Mouse (Mus musculus): ENCODE measurements around the gene Tnnt3. TPM values are rescaled to one million over a fixed set of nuclear protein-coding genes. Genes with fewer than 3 reads are reported as not detected.

Tnnt3 gene
- polyA plus RNA-seq, 1 experiment = 73.4 TPM

- no peak for TF ChIP-seq CTCF (IDR thresholded peaks at IDR 0.05; ENCODE audit: control insufficient read depth, insufficient read depth, low read length)
- TF ChIP-seq POLR2A (IDR thresholded peaks at IDR 0.05; ENCODE audit: borderline replicate concordance, control insufficient read depth, low read depth, low read length) = no peak
- WGBS = 83% methylated on average over 9 of the region's 9 CpGs
- H3K4me3 ChIP-seq (replicated peaks; ENCODE audit: control insufficient read depth, low read depth, low read length) = no peak overlapping the region
- H3K4me1 ChIP-seq (ENCODE audit: control insufficient read depth, insufficient read depth, low read length) = no peaks in the 10 kb centered on the region
- no peak overlapping the region for H3K27ac ChIP-seq (ENCODE audit: control insufficient read depth, insufficient read depth, low read depth, low read length, poor library complexity)
Measured at GRCm38 (mm10) chr7:142558511-142559146, 60.0 kb downstream of the Tnnt3 start.

GRCm38 (mm10) chr7:142559651-142560175, 61.1 kb downstream of the Tnnt3 start:
- TF ChIP-seq POLR2A (IDR thresholded peaks at IDR 0.05; ENCODE audit: borderline replicate concordance, control insufficient read depth, low read depth, low read length) (no peak), CTCF (IDR thresholded peaks at IDR 0.05; ENCODE audit: control insufficient read depth, insufficient read depth, low read length) (no peak)
- H3K4me1 ChIP-seq (ENCODE audit: control insufficient read depth, insufficient read depth, low read length) = no peaks in the 10 kb centered on the region
- WGBS = 88% methylated on average over 5 of the region's 5 CpGs

GRCm38 (mm10) chr7:142560942-142561855, 62.6 kb downstream of the Tnnt3 start:
- H3K27ac ChIP-seq (ENCODE audit: control insufficient read depth, insufficient read depth, low read depth, low read length, poor library complexity) = no peak overlapping the region
- no peaks in the 10 kb centered on the region for H3K4me1 ChIP-seq (ENCODE audit: control insufficient read depth, insufficient read depth, low read length)
- 77% methylated on average over 18 of the region's 18 CpGs for WGBS
- TF ChIP-seq CTCF (IDR thresholded peaks at IDR 0.05; ENCODE audit: control insufficient read depth, insufficient read depth, low read length) (no peak), POLR2A (IDR thresholded peaks at IDR 0.05; ENCODE audit: borderline replicate concordance, control insufficient read depth, low read depth, low read length) (no peak)
- H3K4me3 ChIP-seq (replicated peaks; ENCODE audit: control insufficient read depth, low read depth, low read length) = no peak overlapping the region

More at GRCm38 (mm10) chr7:142559651-142560175, 61.1 kb downstream of the Tnnt3 start:
- H3K4me3 ChIP-seq (replicated peaks; ENCODE audit: control insufficient read depth, low read depth, low read length) = no peak overlapping the region
- no peak overlapping the region for H3K27ac ChIP-seq (ENCODE audit: control insufficient read depth, insufficient read depth, low read depth, low read length, poor library complexity)

- H3K27ac ChIP-seq (ENCODE audit: control insufficient read depth, insufficient read depth, low read depth, low read length, poor library complexity) = no peak overlapping the region
- no peak for TF ChIP-seq POLR2A (IDR thresholded peaks at IDR 0.05; ENCODE audit: borderline replicate concordance, control insufficient read depth, low read depth, low read length)
- TF ChIP-seq CTCF (IDR thresholded peaks at IDR 0.05; ENCODE audit: control insufficient read depth, insufficient read depth, low read length) = no peak
- H3K4me1 ChIP-seq (ENCODE audit: control insufficient read depth, insufficient read depth, low read length) = no peaks in the 10 kb centered on the region
- 74% methylated on average over 4 of the region's 4 CpGs for WGBS
- H3K4me3 ChIP-seq (replicated peaks; ENCODE audit: control insufficient read depth, low read depth, low read length) = no peak overlapping the region
Measured at GRCm38 (mm10) chr7:142561856-142562404, 63.3 kb downstream of the Tnnt3 start.

GRCm38 (mm10) chr7:142563168-142563567, 64.5 kb downstream of the Tnnt3 start:
- no peak overlapping the region for H3K27ac ChIP-seq (ENCODE audit: control insufficient read depth, insufficient read depth, low read depth, low read length, poor library complexity)
- TF ChIP-seq CTCF (IDR thresholded peaks at IDR 0.05; ENCODE audit: control insufficient read depth, insufficient read depth, low read length) = no peak
- TF ChIP-seq POLR2A (IDR thresholded peaks at IDR 0.05; ENCODE audit: borderline replicate concordance, control insufficient read depth, low read depth, low read length) = no peak
- no peaks in the 10 kb centered on the region for H3K4me1 ChIP-seq (ENCODE audit: control insufficient read depth, insufficient read depth, low read length)
- WGBS = 79% methylated on average over 6 of the region's 6 CpGs
- H3K4me3 ChIP-seq (replicated peaks; ENCODE audit: control insufficient read depth, low read depth, low read length) = no peak overlapping the region

GRCm38 (mm10) chr7:142564955-142565643, 66.5 kb downstream of the Tnnt3 start:
- Histone ChIP-seq H3K4me1 (ENCODE audit: control insufficient read depth, insufficient read depth, low read length) (no peaks in the 10 kb centered on the region), H3K27ac (ENCODE audit: control insufficient read depth, insufficient read depth, low read depth, low read length, poor library complexity) (no peak overlapping the region), H3K4me3 (replicated peaks; ENCODE audit: control insufficient read depth, low read depth, low read length) (no peak overlapping the region)
- TF ChIP-seq POLR2A (IDR thresholded peaks at IDR 0.05; ENCODE audit: borderline replicate concordance, control insufficient read depth, low read depth, low read length) = no peak
- TF ChIP-seq CTCF (IDR thresholded peaks at IDR 0.05; ENCODE audit: control insufficient read depth, insufficient read depth, low read length) = no peak
- WGBS = 85% methylated on average over 11 of the region's 11 CpGs

Other genes with a start within 250 kb of the Tnnt3 start
- not detected in 2 replicates for gene Gm2431, start 240.5 kb upstream of the Tnnt3 start, polyA plus RNA-seq (2011; ENCODE audit: insufficient read depth, insufficient read length, low replicate concordance, missing spikeins)
- not detected in 2 replicates for gene Gm4559, start 224.5 kb upstream of the Tnnt3 start, polyA plus RNA-seq (2011; ENCODE audit: insufficient read depth, insufficient read length, low replicate concordance, missing spikeins)
- gene Krtap5-1, start 201.7 kb upstream of the Tnnt3 start, polyA plus RNA-seq (2011; ENCODE audit: insufficient read depth, insufficient read length, low replicate concordance, missing spikeins) = not detected in 2 replicates
- gene Krtap5-4, start 195.3 kb upstream of the Tnnt3 start, polyA plus RNA-seq (2011; ENCODE audit: insufficient read depth, insufficient read length, low replicate concordance, missing spikeins) = not detected in 2 replicates
- 1.6 and 6.2 TPM in 2 replicates for gene Ifitm10, start 125.1 kb upstream of the Tnnt3 start, polyA plus RNA-seq (2011; ENCODE audit: insufficient read depth, insufficient read length, low replicate concordance, missing spikeins)
- gene Gm49369, start 116.2 kb upstream of the Tnnt3 start, polyA plus RNA-seq (2011; ENCODE audit: insufficient read depth, insufficient read length, low replicate concordance, missing spikeins) = not detected in 2 replicates
- gene Ctsd, start 110.8 kb upstream of the Tnnt3 start, polyA plus RNA-seq (2011; ENCODE audit: insufficient read depth, insufficient read length, low replicate concordance, missing spikeins) = 137 and 308 TPM in 2 replicates
- gene Syt8, start 64.0 kb upstream of the Tnnt3 start, polyA plus RNA-seq (2011; ENCODE audit: insufficient read depth, insufficient read length, low replicate concordance, missing spikeins) = 2.5 TPM in 1 of 2 replicates, not detected in the other
- gene Tnni2, start 57.0 kb upstream of the Tnnt3 start, polyA plus RNA-seq (2011; ENCODE audit: insufficient read depth, insufficient read length, low replicate concordance, missing spikeins) = 19.2 and 51.8 TPM in 2 replicates
- gene Lsp1, start 38.0 kb upstream of the Tnnt3 start, polyA plus RNA-seq (2011; ENCODE audit: insufficient read depth, insufficient read length, low replicate concordance, missing spikeins) = 135 and 280 TPM in 2 replicates
- 0.40 and 0.86 TPM in 2 replicates for gene Mrpl23, start 33.9 kb downstream of the Tnnt3 start, polyA plus RNA-seq (2011; ENCODE audit: insufficient read depth, insufficient read length, low replicate concordance, missing spikeins)
- gene Igf2, start 168.0 kb downstream of the Tnnt3 start, polyA plus RNA-seq (2011; ENCODE audit: insufficient read depth, insufficient read length, low replicate concordance, missing spikeins) = 1.8 and 43.1 TPM in 2 replicates
- gene Gm49394, start 171.1 kb downstream of the Tnnt3 start, polyA plus RNA-seq (2011; ENCODE audit: insufficient read depth, insufficient read length, low replicate concordance, missing spikeins) = not detected in 2 replicates
- not detected in 2 replicates for gene Ins2, start 244.5 kb downstream of the Tnnt3 start, polyA plus RNA-seq (2011; ENCODE audit: insufficient read depth, insufficient read length, low replicate concordance, missing spikeins)